Mouse (Mus musculus): ENCODE results near the gene Zfp36. TPM values are rescaled to one million over a fixed set of nuclear protein-coding genes. Genes with fewer than 3 reads are reported as not detected.
A peak's percentile ranks its signal among the peaks of the same experiment; 100 is the strongest.

Zfp36 gene
- polyA plus RNA-seq, 1 experiment from 2014 or later = 4.6 TPM

DNA sequence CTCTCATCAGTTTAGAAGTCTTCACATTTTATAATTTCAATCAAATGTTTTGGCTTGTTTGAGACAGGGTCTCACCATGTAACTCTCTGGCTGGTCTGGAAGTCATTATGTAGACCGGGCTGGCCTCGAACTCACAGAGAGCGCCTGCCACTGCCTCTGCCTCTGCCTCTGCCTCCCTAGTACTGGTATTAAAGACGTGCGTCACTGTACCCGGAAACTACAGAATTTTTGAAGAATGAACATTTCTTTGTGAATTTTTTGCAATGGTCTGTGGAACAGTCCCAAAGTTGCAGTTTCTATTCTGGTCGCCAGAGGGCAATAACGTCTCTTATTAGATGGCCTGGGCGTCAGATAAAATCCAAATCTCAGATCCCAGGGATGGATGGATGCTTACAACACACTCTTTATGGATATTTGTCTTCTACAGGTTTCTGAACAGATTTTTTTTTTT, 6.9 kb downstream of the Zfp36 start:
- no peaks in the 10 kb centered on the region for H3K9me3 ChIP-seq (replicated peaks)
- WGBS = under 1% methylated on average over 9 of the region's 9 CpGs
- peaks cover 13% of the 10 kb centered on the region for H3K27me3 ChIP-seq (ENCODE audit: low read depth, poor library complexity, severe bottlenecking)
- peaks cover 33% of the 10 kb centered on the region for H3K36me3 ChIP-seq
- peak overlapping the region; percentile 94 for H3K27ac ChIP-seq (replicated peaks)
- peaks cover 66% of the 10 kb centered on the region for H3K4me1 ChIP-seq
- peak overlapping the region; percentile 90 for H3K4me3 ChIP-seq
- peak; percentile 76 for DNase-seq (ENCODE audit: low spot score)

DNA sequence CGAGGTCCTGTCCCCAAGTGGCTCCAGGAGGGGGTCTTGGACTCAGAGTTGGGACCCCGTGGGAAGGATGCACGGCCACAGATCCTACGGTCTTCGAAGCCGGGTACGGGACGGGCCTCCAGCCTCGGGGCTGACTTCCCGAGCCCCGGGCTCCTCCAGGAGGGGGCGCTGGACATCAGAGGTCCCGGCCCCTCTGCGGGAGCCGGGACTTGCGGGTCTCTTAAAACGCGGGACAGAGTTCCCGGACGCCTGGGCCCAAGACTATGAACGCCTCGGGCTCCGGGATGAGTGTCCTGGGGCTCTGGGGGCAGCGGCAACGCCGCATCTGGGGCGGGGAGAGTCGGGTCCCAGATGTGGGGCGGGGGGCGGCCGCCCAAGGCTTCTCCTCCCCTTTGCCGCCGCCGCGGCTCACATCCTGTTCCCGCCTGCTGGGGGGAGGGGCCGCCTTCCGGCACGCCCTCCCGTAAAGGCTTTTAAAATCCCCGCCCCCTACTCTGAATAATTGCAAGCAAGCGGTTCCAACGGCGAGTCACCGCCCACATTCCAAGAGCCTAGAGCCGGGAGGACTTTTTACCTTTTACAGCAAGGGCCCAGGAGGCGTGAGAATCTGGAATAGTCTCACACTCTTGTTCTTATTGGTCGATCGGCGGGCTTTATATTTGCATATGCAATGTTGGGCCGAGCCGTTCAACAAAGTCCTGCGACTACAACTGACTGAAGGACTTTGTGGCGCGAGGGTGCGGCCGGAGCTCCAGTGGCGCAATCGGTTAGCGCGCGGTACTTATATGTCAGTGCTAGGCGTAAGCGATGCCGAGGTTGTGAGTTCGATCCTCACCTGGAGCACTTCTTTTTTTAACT, 7.6 kb downstream of the Zfp36 start, which contains the start of gene Plekhg2:
Plekhg2 (minus strand) TSS at position 349 of the 858 bp plus-strand sequence.
- Histone ChIP-seq H3K4me1 (peaks cover 59% of the 10 kb centered on the region), H3K4me3 (peak within 1 kb of the TSS; percentile 90), H3K36me3 (peaks cover 34% of the 10 kb centered on the region), H3K27ac (replicated peaks) (peak within 1 kb of the TSS; percentile 94), H3K9me3 (replicated peaks) (no peaks in the 10 kb centered on the region), H3K27me3 (ENCODE audit: low read depth, poor library complexity, severe bottlenecking) (peaks cover 6% of the 10 kb centered on the region)
- 0% methylated on average over 60 of the region's 66 CpGs for WGBS
- peak; percentile 96 for DNase-seq (ENCODE audit: low spot score)

DNA sequence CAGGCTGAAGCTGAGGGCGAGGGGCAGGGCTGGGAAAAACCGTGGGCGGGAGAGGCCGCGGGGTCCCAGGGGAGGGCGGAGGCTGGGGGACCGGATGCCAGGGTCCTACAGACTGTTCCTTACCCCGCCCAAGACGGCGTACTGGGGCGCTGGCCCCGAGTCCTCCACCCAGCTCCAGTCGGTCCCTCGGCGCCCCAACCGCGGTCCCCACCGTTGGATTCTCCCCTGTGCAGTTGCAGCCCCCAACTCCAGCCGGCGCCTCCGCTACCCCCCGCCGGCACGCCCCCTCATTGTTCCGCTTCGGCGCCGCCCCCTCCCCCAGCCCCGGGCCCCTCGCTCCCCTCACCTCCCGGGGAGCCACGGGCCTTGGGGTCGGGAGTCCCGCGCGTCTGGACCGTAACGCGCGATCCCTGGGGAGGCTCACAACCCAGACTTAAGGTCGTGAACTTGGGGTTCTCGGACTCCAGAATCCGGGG, 8.5 kb downstream of the Zfp36 start:
- H3K4me1 ChIP-seq = peaks cover 52% of the 10 kb centered on the region
- H3K36me3 ChIP-seq = peaks cover 41% of the 10 kb centered on the region
- WGBS = under 1% methylated on average over 43 of the region's 43 CpGs
- H3K27ac ChIP-seq (replicated peaks) = peak overlapping the region; percentile 94
- H3K9me3 ChIP-seq (replicated peaks) = no peaks in the 10 kb centered on the region
- DNase-seq (ENCODE audit: low spot score) = peak; percentile 71
- H3K4me3 ChIP-seq = peak overlapping the region; percentile 90
- no peaks in the 10 kb centered on the region for H3K27me3 ChIP-seq (ENCODE audit: low read depth, poor library complexity, severe bottlenecking)

DNA sequence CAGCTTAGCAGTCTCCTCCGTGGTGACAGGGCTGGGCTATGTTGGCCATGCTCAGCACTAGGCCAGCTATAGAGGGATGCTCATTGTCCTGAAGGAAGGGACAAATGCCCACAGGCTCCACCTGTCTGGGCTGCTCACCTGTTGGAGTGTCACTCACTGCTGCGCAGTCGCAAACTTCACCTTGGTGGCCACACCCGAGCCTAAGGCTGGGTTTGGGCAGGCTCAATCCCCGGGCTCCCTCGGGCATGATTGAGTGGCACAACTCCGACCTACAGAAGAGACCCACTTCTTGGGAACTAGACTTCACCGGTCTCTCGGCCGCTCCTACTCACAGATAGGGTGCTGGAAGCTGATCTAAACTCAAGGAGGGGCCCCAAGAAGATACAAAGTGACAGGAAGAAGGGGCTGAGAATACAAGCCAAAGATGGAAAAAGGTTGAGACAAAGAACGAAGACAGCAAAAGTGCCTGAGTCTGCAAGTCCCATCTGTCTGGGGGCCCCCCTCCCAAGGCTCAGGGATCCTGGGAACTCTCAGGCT, 9.0 kb downstream of the Zfp36 start:
- Histone ChIP-seq H3K4me3 (peak overlapping the region; percentile 90), H3K4me1 (peaks cover 47% of the 10 kb centered on the region), H3K9me3 (replicated peaks) (no peaks in the 10 kb centered on the region), H3K36me3 (peaks cover 46% of the 10 kb centered on the region), H3K27me3 (ENCODE audit: low read depth, poor library complexity, severe bottlenecking) (no peaks in the 10 kb centered on the region), H3K27ac (replicated peaks) (peak overlapping the region; percentile 94)
- no peak for DNase-seq (ENCODE audit: low spot score)
- 12% methylated on average over 11 of the region's 11 CpGs for WGBS

DNA sequence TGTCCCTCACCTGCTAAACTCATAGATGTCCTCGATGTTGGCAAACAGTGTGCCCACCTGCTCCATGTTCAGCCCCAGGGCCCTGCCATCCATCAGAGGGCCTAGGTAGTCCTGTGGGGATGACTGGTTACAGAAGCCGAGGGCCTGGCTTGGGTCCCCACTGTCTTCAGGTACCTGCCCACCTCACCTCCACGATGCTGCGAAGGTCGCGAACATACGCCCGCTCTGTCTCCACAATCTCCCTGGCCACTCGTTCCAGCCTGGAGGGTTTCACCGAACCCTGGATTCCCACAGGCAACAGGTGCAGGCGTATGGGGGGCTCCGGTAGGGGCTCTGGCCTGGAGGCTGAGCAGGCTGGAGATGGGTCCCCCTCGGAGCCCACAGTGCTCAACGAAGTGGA, 10.0 kb downstream of the Zfp36 start:
- peak overlapping the region; percentile 94 for H3K27ac ChIP-seq (replicated peaks)
- H3K4me3 ChIP-seq = peak overlapping the region; percentile 90
- peaks cover 37% of the 10 kb centered on the region for H3K4me1 ChIP-seq
- no peaks in the 10 kb centered on the region for H3K9me3 ChIP-seq (replicated peaks)
- no peaks in the 10 kb centered on the region for H3K27me3 ChIP-seq (ENCODE audit: low read depth, poor library complexity, severe bottlenecking)
- WGBS = 95% methylated on average over 14 of the region's 14 CpGs
- H3K36me3 ChIP-seq = peaks cover 56% of the 10 kb centered on the region
- DNase-seq (ENCODE audit: low spot score) = no peak

DNA sequence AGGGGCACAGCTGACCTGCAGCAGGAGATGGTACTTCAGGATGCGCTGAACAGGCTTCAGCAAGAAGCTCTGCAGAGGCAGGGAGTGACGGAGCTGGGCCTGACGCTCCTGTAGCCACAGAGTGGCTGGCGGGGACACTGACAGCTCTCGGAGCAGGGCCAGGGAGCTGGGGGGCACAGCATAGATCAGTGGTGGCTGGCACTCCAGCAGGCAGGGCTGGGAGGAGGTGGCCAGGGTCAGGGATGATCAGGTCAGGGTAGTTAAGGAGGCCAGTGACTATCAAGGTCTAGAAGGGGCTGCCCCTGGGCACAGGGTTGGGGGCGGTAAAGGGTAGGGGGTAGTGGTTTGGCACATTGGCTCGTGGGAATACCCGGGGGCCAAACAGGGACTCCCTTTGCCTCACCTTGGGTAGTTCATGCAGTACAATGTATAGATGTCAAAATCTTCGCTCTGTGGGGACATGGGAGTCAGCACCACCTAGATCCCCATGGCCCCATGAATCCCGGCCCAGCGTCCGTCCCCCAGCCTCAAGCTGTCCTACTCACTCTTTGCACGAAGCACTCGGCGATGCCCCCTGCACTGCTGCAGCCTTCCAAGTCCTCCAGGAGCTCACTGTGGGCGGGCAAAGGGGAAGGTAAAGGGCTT, 11.7 kb downstream of the Zfp36 start:
- Histone ChIP-seq H3K27me3 (ENCODE audit: low read depth, poor library complexity, severe bottlenecking) (no peaks in the 10 kb centered on the region), H3K27ac (replicated peaks) (no peak overlapping the region), H3K9me3 (replicated peaks) (no peaks in the 10 kb centered on the region), H3K4me3 (no peak overlapping the region), H3K36me3 (peaks cover 73% of the 10 kb centered on the region), H3K4me1 (peaks cover 27% of the 10 kb centered on the region)
- 88% methylated on average over 16 of the region's 16 CpGs for WGBS
- DNase-seq (ENCODE audit: low spot score) = no peak

DNA sequence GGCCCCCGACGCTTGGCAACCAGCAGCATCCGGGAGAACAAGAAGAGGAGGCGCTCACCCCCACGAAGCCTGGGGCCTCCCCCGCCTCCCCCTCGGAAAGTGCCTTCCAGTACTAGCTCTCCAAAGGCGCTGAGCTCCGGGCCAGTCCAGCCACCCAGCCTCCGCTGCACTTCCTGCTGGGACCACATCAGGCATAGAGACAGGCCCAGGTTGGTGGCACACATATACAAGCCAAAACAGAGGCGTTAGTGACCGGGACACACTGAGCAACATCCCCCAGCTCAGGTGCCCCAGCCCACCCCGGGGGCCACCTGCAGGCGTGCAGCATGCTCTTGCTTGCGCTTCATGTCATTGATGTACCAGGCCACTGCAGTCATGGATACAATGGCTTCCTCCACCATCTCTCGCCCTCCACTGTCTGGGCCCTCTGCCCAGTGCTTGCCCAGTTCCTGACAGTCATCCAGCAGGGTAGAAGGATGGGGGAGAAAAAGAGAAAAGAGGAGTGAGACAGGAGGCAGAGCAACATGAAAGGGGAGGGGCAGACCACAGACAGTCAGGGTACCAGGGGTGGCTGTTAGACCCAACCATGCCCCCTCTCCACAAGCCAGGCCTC, 12.3 kb downstream of the Zfp36 start:
- Histone ChIP-seq H3K27ac (replicated peaks) (no peak overlapping the region), H3K4me3 (0 out of 2 replicates have a peak overlapping the region, but pooled peaks have one; percentile 6), H3K4me1 (peaks cover 27% of the 10 kb centered on the region), H3K36me3 (peaks cover 79% of the 10 kb centered on the region), H3K27me3 (ENCODE audit: low read depth, poor library complexity, severe bottlenecking) (no peaks in the 10 kb centered on the region), H3K9me3 (replicated peaks) (no peaks in the 10 kb centered on the region)
- 93% methylated on average over 16 of the region's 16 CpGs for WGBS
- no peak for DNase-seq (ENCODE audit: low spot score)

DNA sequence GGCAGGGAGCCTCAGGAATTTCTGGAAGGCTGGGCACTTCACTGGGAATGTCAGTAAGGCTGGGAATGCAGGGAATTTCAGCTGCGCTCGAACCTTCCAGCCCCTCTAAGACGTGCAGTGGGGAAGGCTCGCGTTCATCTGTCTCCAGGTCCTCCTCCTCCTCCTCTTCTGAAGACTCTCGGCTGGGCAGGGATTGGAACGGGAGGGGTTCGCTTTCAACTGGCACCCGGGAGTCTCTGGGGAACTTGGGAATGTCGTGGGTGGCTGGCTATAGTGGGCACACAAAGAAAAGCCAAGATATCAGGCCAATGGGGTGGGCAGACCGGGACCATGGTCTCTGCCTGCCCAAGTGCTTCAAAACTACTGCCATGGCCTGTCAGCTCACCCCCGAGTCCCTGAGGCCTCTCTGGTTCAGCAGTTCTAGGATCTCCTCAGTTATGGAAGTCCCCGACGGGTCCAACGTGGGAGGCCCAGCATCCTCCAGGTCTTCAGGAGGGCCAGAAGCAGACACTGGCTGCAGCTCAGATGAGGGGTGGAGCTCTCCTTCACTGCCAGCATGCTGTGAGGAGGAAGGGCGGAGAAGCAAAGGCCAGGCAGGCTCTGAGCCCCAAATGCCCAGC, 17.5 kb downstream of the Zfp36 start:
- peaks cover 7% of the 10 kb centered on the region for H3K9me3 ChIP-seq (replicated peaks)
- DNase-seq (ENCODE audit: low spot score) = no peak
- no peak overlapping the region for H3K4me3 ChIP-seq
- peaks cover 89% of the 10 kb centered on the region for H3K36me3 ChIP-seq
- peaks cover 24% of the 10 kb centered on the region for H3K4me1 ChIP-seq
- WGBS = 88% methylated on average over 16 of the region's 16 CpGs
- no peak overlapping the region for H3K27ac ChIP-seq (replicated peaks)
- H3K27me3 ChIP-seq (ENCODE audit: low read depth, poor library complexity, severe bottlenecking) = no peaks in the 10 kb centered on the region

DNA sequence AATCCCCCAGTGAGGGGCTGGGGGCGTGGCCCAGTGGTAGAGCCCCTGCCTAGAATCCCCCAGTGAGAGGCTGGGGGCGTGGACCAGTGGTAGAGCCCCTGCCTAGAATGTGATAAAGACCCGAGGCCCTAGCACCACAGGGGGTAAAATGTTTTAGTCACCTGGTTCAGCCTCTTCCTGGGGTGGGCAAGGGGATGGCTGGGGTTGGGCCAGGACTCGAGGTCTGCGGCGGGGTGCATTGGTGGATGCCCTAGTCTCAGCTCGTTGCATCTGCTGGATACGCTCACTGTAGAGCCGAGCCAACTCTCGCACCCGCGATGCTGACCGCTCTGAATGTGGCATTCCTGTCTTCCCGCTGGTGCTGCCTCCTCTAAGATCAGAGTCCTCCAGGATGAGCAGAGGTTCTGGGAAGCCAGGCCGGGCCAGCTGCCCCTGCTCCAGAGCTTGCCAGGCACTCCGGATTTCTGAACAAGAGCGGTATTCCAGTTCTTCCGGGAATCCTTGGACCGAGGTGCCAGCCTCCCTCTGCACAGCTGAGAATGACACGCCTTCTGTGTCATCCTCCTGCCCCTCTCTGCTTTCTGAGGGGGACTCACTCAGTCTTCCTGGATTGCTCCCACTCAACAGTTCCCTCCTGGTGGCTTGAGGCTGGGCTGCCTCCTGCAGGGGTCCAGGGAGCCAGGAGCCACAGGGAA, 18.3 kb downstream of the Zfp36 start:
- Histone ChIP-seq H3K9me3 (replicated peaks) (peaks cover 7% of the 10 kb centered on the region), H3K4me1 (peaks cover 31% of the 10 kb centered on the region), H3K4me3 (no peak overlapping the region), H3K27me3 (ENCODE audit: low read depth, poor library complexity, severe bottlenecking) (no peaks in the 10 kb centered on the region), H3K36me3 (peaks cover 81% of the 10 kb centered on the region), H3K27ac (replicated peaks) (no peak overlapping the region)
- no peak for DNase-seq (ENCODE audit: low spot score)
- WGBS = 96% methylated on average over 20 of the region's 20 CpGs

DNA sequence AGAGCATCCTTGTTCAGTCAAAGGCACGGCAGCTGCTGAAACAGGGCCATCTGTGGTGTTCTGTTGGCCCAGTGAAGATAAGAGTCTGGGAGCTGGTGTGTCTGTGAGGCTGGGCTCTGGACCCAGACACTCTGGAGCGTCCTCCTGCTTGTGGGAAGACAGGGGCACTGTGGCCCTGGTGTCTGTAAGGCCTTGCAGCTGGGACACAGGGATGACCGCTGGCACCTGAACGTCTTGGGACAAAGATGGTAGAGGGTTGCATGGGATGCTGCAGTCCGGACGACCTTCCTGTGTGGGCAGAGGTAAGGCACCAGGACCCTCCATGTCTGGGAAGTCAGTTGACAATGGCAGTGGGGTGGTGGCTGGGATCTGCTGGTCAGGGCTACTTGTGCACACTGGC, 19.8 kb downstream of the Zfp36 start:
- Histone ChIP-seq H3K4me1 (peaks cover 37% of the 10 kb centered on the region), H3K27ac (replicated peaks) (no peak overlapping the region), H3K36me3 (peaks cover 68% of the 10 kb centered on the region), H3K9me3 (replicated peaks) (peaks cover 7% of the 10 kb centered on the region), H3K4me3 (0 out of 2 replicates have a peak overlapping the region, but pooled peaks have one; percentile 11), H3K27me3 (ENCODE audit: low read depth, poor library complexity, severe bottlenecking) (no peaks in the 10 kb centered on the region)
- WGBS = 93% methylated on average over 6 of the region's 6 CpGs
- no peak for DNase-seq (ENCODE audit: low spot score)

DNA sequence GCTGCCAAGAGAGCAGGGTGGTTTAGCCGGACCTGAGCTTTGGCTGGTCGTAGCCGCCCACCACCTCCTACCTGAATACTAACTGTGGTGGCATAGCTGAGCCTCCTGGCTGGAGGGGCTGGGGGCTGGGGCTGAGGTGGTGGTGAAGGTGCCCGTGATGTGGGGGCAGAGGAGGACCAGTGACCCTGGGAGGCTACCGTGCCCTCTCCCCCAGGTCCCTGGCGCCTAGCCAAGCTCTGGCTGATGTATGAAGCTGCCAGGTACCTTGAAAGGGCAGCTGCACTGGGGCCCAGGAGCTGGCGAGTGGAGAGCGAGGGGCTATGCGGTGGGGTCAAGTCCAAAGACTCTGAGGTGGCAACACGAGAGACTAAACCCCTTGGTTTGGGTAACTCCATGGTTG, 20.2 kb downstream of the Zfp36 start:
- H3K4me1 ChIP-seq = peaks cover 37% of the 10 kb centered on the region
- H3K9me3 ChIP-seq (replicated peaks) = peaks cover 7% of the 10 kb centered on the region
- H3K36me3 ChIP-seq = peaks cover 68% of the 10 kb centered on the region
- no peaks in the 10 kb centered on the region for H3K27me3 ChIP-seq (ENCODE audit: low read depth, poor library complexity, severe bottlenecking)
- WGBS = 94% methylated on average over 10 of the region's 10 CpGs
- 0 out of 2 replicates have a peak overlapping the region, but pooled peaks have one; percentile 11 for H3K4me3 ChIP-seq
- H3K27ac ChIP-seq (replicated peaks) = no peak overlapping the region
- no peak for DNase-seq (ENCODE audit: low spot score)
